Mouse (Mus musculus): ENCODE data around the gene B3gntl1. TPM values are rescaled to one million over a fixed set of nuclear protein-coding genes. Genes with fewer than 3 reads are reported as not detected.
A peak's percentile ranks its signal among the peaks of the same experiment; 100 is the strongest.
"Not testable (repeated sequence)": the region's sequence is repeated elsewhere in the genome, so short reads cannot be mapped to it uniquely, and the experiment has no call there.

The B3gntl1 gene
- total RNA-seq, 2 experiments from 2014 or later: 7.2 to 7.6 TPM

DNA sequence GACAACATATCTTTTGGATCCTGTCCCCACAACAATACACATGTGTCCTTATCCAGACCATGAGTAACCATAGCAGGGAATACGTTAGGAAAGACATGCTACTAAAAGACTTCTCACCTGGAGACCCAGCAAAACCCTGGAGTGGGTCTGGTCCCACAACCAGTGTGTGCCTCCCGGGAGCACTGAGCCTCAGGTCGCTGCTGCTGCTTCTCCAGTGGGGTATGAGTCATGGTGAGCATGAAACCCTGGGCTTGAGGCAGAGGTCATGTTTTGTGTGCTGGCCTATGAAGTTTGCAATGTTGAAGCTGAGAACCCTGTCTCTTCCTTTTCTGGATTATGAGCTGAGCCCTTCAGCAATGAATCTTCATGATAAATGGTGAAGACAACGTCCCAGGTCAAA, 13.1 kb upstream of the B3gntl1 start:
- DNase-seq: no peak
- intact Hi-C loops (cut with DNase I): no loop called here

DNA sequence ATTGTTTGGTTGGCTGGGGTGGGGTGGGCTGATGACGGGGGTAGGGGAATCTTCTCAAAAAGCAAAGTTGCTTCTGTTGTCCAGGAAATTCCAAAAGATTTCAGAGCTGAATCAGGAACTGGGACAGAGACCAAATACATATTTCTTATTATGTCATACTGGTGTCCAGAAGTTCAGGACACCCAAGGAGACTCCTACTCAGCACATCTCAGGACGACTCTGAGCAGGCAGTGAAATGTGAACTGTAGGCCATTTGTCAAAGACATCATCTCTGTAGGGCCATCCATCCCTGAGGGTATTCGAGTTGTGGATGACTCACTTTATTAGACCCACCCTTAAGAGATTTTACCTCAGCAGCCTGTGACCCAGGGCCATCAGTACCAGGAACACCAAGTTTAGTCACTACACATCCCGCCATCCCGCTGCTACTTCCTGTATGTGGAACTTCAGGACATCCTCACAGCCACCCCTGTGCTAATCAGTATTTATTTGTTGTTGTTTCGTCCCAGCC, 12.6 kb upstream of the B3gntl1 start:
- DNase-seq: no peak
- intact Hi-C loops (cut with DNase I): no loop called here

GRCm38 (mm10) chr11:121683243-121683642, 10.3 kb upstream of the B3gntl1 start:
- intact Hi-C loops (cut with DNase I): no loop called here

GRCm38 (mm10) chr11:121680750-121681149, 7.8 kb upstream of the B3gntl1 start:
- intact Hi-C loops (cut with DNase I): no loop called here
- no peak for DNase-seq

More at GRCm38 (mm10) chr11:121683243-121683642, 10.3 kb upstream of the B3gntl1 start:
- DNase-seq: peak; percentile 52

GRCm38 (mm10) chr11:121679581-121679980, 6.6 kb upstream of the B3gntl1 start:
- no peak for DNase-seq
- intact Hi-C loops (cut with DNase I): no loop called here

DNA sequence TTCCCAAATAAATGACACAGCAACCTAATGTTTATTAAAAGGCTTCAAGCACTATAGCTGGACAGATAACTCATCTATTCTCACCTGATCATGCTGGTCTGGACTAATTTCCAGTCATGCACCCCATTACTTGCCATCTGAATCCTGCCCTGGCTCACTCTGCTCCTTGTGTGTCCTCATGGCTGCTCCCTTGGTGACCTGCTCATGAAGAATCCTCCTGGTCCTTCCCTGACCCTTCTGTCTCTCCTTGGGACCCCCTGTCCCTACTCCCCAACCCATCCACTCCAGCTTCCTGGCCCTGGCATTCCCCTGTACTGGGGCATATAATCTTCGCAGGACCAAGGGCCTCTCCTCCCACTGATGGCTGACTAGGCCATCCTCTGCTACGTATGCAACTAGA, 3.9 kb upstream of the B3gntl1 start:
- DNase-seq: no peak
- intact Hi-C loops (cut with DNase I): no loop called here

DNA sequence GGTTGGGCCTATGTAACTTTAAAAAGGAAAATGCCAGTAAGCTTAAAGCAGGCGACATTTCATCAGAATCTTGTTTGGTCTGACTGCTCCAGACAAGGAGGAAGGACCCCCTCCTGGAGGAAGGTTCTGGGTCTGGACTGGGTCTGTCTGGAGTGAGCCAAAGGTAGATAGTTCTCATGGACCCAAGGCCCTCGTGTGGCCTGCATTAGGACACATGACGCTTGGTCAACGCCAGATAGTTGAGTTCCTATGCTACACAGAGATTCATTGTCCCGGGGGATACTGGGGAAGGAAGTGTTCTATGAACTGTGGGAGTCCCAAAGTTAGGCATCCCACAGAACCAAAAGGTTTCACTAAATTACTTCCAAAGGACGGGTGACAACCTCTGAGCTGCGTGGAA, 676 bp upstream of the B3gntl1 start:
- peak; percentile 8 for DNase-seq
- intact Hi-C loops (cut with DNase I): no loop called here

DNA sequence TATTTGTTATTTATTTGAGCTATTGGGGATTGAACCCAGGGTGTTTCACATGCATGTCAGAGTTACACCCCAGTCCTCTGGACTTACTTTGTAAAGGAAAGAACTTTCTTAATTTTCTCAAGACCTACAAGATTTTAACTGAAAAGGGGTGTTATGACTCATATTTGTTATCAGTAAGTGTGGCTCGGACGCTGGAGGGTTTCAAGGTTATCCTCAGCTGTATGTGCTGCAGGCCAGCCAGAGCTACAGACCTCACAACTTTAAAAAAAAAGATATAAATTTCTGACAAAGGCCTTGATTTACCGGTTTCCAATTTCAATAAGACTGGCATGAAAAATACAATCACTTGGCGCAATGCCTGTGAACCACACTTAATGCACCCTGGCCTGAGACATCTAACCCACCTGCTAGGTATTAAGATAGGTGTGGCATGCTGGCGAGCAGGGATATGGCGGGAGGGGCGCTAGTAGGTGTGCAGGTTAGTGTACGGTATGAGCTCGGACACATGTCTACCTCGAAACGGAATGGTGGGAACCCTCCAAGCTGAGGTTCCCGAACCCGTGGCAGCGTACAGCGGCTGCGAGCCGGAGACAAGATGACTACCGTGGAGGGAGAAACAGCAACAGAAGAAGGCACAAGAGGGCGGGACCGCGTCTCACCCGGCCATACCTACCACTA, 502 bp downstream of the B3gntl1 start:
- intact Hi-C loops (cut with DNase I): no loop called here
- DNase-seq: no peak

GRCm38 (mm10) chr11:121670926-121671325, 2.0 kb downstream of the B3gntl1 start:
- no peak for DNase-seq
- intact Hi-C loops (cut with DNase I): no loop called here

DNA sequence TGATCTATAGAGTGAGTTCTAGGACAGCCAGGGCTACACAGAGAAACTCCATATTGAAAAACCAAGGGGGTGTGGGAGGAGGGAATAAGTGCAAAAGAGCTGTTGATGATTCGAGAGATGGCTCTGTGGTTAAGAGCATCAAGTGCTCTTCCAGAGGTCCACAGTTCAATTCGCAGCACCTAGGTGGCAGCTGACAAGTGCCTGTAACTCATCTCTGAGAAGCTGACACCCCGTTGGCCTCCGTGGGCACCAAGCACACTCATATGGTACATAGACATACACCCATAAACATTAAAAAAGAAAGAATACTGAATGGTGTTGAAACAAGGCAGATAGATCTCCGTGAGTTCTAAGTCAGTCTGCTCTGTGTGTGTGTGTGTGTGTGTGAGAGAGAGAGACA, 4.2 kb downstream of the B3gntl1 start:
- DNase-seq: no peak
- intact Hi-C loops (cut with DNase I): no loop called here

DNA sequence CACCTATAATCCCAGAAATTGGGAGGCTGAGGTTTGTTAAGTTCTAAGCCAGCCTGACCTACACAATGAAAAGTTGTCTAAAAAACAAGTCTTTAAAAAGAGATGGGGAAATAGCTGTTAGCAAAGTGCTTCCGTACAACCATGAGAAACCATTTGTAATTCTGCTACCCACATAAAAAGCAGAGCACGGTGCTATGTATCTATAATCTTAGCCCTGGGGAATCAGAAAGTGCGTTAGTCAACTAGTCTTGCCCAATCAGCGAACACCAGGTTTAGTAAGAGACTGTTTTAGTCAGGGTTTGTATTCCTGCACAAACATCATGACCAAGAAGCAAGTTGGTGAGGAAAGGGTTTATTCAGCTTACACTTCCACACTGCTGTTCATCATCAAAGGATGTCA, 5.4 kb downstream of the B3gntl1 start:
- intact Hi-C loops (cut with DNase I): no loop called here

DNA sequence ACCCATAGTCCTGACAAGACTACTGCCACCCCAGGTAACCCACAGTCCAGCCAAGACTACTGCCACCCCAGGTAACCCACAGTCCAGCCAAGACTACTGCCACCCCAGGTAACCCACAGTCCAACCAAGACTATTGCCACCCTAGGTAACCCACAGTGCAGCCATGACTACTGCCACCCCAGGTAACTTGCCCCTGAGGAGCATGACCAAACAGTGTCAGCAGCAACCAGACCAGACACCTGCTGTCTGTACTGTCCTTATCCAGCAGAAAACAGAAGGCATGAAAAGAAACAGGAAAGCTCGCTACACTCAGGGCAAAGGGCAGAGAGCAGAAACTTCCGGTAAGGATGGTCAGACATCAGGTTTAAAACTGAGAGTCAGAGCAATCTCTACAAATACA, 11.8 kb downstream of the B3gntl1 start:
- intact Hi-C loops (cut with DNase I): no loop called here
- DNase-seq: no peak

More for the DNA sequence above, 5.4 kb downstream of the B3gntl1 start:
- no peak for DNase-seq

GRCm38 (mm10) chr11:121660604-121661003, 12.3 kb downstream of the B3gntl1 start:
- DNase-seq; intact Hi-C loops (cut with DNase I): not testable (repeated sequence)

GRCm38 (mm10) chr11:121658151-121658550, 14.8 kb downstream of the B3gntl1 start:
- intact Hi-C loops (cut with DNase I): no loop called here
- no peak for DNase-seq

DNA sequence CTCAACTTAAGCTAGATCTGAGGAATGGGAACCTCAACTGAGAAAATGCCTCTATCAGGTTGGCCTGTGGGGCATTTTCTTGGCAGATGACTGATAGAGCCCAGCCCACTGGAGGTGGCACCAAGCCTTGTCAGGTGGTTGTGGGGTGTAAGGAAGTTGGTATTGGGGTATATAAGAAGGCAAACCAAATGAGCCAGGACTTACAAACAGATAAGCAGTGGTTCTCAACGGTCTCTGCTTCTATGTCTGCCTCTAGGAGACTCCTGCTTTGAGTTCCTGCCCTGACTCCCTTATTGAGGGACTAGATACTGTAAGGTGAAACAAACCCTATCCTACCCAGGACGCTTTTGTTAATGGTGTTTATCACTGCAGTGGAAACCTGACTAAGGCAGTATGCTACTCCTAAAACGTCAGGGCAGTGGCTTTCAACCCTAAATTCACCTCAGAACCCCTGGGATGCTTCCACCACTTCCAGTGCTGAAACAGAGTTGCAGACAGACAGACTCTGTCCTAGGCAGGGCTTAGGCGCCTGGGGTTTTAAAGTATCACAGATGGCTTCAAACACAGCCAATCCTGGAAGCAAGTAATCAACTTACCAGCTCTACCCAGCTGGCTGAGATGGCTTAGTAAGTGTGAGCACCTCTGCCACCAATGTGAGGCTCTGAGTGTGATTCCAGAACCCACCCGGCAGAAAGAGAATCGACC, 17.0 kb downstream of the B3gntl1 start:
- intact Hi-C loops (cut with DNase I): no loop called here

GRCm38 (mm10) chr11:121655166-121655806, 17.7 kb downstream of the B3gntl1 start:
- intact Hi-C loops (cut with DNase I): no loop called here
- DNase-seq: no peak

More for the DNA sequence above, 17.0 kb downstream of the B3gntl1 start:
- DNase-seq: no peak

DNA sequence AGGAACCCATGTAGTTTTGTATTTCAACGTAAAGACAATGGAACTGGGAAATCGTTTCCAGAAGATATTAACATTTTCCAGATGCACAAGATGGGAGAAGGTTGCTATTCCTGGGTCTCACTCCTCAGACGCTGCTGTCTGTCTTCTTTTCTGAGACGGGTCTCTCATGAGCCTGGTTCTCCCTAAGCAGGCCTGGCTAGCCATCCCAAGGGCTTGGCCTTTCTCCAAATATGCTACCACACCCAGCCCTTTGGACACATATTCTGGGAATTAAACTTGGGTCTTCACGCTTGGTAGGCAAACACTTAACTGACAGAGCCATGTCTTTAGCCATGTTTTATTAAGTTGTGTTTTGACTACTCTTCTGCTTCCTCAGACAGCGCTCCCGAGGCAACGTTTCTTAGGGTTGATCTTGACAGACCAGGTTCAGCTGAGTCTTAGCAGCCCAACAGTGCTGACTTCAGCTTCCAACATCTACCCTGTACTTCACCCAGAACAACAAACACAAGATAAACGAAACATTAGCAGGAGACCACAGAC, 18.5 kb downstream of the B3gntl1 start:
- DNase-seq: no peak
- intact Hi-C loops (cut with DNase I): loop anchor here (5.0 kb wide), 1 partner anchor 153 kb away; no protein-coding TSS in a partner anchor

GRCm38 (mm10) chr11:121653631-121654030, 19.3 kb downstream of the B3gntl1 start:
- DNase-seq: no peak
- intact Hi-C loops (cut with DNase I): loop anchor here (5.0 kb wide), 1 partner anchor 154 kb away; no protein-coding TSS in a partner anchor

DNA sequence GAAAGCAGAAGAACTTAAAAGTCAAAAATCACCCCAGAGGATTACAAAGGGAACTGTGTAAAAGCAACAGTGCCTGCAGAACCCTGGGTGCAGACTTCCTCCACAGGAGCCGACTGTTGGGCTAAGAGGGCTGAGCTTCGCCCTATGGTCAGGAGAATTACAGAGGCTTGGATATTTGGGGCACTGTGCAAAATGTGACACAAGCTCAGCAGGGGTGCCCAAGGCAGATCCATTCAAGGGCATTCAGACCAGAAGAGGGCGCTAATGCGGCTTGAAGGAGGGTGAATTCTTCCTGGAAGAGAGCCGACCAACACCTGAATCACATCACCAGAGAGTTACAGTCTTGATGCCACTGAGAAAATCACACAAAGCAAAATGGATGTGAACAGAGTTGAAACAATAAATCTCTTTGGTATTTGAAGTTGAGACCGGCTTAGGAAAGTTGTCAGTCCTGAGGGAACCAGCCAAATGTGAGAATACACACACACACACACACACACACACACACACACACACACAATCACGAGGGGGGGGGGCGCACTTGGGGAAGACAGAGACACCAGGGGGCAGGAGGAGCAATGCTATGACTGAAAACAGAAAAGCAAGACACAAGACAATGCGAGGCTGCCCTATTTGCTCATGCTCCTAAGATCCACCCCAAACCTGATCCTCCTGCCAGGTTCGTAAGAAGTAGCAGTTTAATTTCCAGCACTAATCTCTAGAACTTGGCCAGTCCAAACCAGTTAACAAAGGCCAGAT, 20.2 kb downstream of the B3gntl1 start:
- intact Hi-C loops (cut with DNase I): loop anchor here (5.0 kb wide), 1 partner anchor 155 kb away; no protein-coding TSS in a partner anchor
- DNase-seq: peak; percentile 71

DNA sequence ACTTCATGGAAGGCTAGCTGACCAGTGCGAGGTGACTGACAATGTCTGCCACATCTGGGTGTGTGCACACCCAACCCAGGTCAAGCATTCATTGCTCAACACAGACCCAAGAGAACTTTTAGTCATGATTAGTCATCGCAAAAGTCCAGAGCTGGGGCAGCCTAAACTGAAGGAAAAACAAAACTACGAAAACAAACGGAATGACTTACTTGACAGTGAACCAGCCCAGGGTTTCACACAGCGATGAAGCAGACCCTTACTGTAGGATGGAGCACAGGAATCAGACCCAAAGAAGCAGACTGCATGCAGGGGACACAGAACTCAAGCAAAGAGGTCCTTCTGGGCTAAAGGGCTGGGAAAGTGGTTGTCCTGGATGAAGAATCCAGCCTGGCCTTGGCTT, 21.0 kb downstream of the B3gntl1 start:
- intact Hi-C loops (cut with DNase I): loop anchor here (5.0 kb wide), 1 partner anchor 155 kb away; no protein-coding TSS in a partner anchor
- DNase-seq: no peak
